Mouse (Mus musculus): Measurements from ENCODE around the gene Morf4l2. TPM values are rescaled to one million over a fixed set of nuclear protein-coding genes. Genes with fewer than 3 reads are reported as not detected.

Gene Morf4l2
- polyA plus RNA-seq, 1 experiment from 2014 or later: 523 TPM

DNA sequence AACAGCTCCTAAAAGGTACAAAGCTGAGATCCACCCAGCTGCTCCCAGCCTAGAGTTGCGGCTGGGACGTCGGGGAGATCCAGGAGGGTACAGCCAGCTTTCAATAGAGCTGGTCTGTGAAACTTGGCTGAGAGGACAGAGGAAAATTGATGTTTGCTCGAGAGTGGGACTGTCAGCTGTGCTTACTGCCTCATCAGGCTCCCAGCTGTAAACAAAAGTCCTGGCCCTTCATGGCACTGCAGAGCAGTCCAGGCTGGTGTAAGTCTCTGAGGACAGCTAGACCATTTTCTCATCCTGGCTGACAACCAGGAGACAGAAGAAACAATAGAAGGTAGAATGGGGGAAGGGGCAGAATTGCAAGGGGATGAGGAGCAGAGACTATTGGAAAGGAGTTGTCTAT is 5.8 kb upstream of the Morf4l2 start:
- Histone ChIP-seq H3K4me2 (replicated peaks; ENCODE audit: low read depth, low read length) (no peak overlapping the region), H3K9me3 (ENCODE audit: control insufficient read depth, low read depth, low read length) (no peaks in the 10 kb centered on the region), H3K9ac (replicated peaks; ENCODE audit: low read depth, low read length) (no peak overlapping the region), H3K27ac (ENCODE audit: low read length) (no peak overlapping the region), H3K36me3 (ENCODE audit: control insufficient read depth, insufficient read depth, low read length) (no peaks in the 10 kb centered on the region), H3K4me1 (ENCODE audit: control insufficient read depth, insufficient read depth, low read length) (no peaks in the 10 kb centered on the region), H3K27me3 (ENCODE audit: control insufficient read depth, insufficient read depth, low read length) (no peaks in the 10 kb centered on the region), H3K4me3 (ENCODE audit: low read depth, low read length) (no peak overlapping the region)
- no peak for ATAC-seq (ENCODE audit: insufficient number of reproducible peaks, insufficient read depth, low FRiP score, low read depth)
- 71% methylated on average over 4 of the region's 4 CpGs for WGBS

DNA sequence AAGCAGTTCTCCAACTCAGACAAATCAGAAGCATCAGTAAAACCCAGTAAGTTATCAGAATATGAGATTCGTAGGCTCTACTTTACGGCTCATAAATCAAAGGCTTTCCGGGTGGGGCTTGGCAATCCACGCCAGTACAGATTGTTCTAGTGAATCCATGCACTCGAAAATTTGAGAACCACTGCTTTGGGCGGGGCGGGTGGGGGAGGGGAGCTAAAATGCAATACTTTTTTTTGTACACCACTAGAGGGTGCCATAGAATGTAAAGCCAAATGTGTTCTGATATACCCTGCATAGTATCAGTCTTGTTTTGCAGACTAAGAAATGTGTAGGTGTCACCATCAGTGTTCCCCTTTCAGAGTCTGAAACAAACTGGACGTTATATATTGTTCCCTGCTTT is 1.2 kb upstream of the Morf4l2 start:
- WGBS: 79% methylated on average over 8 of the region's 8 CpGs
- H3K27ac ChIP-seq (ENCODE audit: low read length): no peak overlapping the region
- no peak for ATAC-seq (ENCODE audit: insufficient number of reproducible peaks, insufficient read depth, low FRiP score, low read depth)

GRCm38 (mm10) chrX:136742661-136743103 is 808 bp downstream of the Morf4l2 start:
- Histone ChIP-seq H3K36me3 (ENCODE audit: control insufficient read depth, insufficient read depth, low read length) (peaks cover 4% of the 10 kb centered on the region; the same call in 1 of the 2 replicates), H3K9me3 (ENCODE audit: control insufficient read depth, low read depth, low read length) (no peaks in the 10 kb centered on the region), H3K4me2 (replicated peaks; ENCODE audit: low read depth, low read length) (peak overlapping the region; percentile 43), H3K27me3 (ENCODE audit: control insufficient read depth, insufficient read depth, low read length) (no peaks in the 10 kb centered on the region), H3K9ac (replicated peaks; ENCODE audit: low read depth, low read length) (peak overlapping the region; percentile 36), H3K4me3 (ENCODE audit: low read depth, low read length) (peak overlapping the region; percentile 32), H3K4me1 (ENCODE audit: control insufficient read depth, insufficient read depth, low read length) (peaks cover 3% of the 10 kb centered on the region; the same call in 1 of the 2 replicates), H3K27ac (ENCODE audit: low read length) (peak overlapping the region; percentile 88)
- ATAC-seq (ENCODE audit: insufficient number of reproducible peaks, insufficient read depth, low FRiP score, low read depth): no peak
- WGBS: 27% methylated on average over 5 of the region's 5 CpGs

More for the DNA sequence above, 1.2 kb upstream of the Morf4l2 start:
- H3K4me2 ChIP-seq (replicated peaks; ENCODE audit: low read depth, low read length): no peak overlapping the region
- no peak overlapping the region for H3K4me3 ChIP-seq (ENCODE audit: low read depth, low read length)
- H3K9ac ChIP-seq (replicated peaks; ENCODE audit: low read depth, low read length): no peak overlapping the region
- H3K27me3 ChIP-seq (ENCODE audit: control insufficient read depth, insufficient read depth, low read length): no peaks in the 10 kb centered on the region
- no peaks in the 10 kb centered on the region for H3K4me1 ChIP-seq (ENCODE audit: control insufficient read depth, insufficient read depth, low read length)
- no peaks in the 10 kb centered on the region for H3K36me3 ChIP-seq (ENCODE audit: control insufficient read depth, insufficient read depth, low read length)
- H3K9me3 ChIP-seq (ENCODE audit: control insufficient read depth, low read depth, low read length): no peaks in the 10 kb centered on the region

DNA sequence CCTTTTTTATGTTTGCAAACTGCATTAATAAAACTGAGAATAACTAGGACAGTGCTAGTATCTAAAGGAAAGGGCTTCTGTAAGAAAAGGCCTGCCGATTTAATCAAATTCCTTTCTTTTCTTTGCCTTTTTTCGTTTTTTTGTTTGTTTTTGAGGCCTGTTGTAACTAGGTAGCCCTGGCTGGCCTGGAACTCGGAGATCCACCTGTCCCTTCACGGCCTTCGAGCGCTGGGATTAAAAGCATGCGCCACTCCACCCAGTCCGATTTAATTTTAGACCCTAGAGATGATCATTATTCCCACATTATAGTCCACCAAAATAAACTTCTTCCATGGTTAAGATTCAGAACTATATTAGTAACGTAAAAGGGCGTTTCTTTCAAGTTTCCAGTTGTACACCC is 1.2 kb downstream of the Morf4l2 start:
- Histone ChIP-seq H3K4me3 (ENCODE audit: low read depth, low read length) (peak overlapping the region; percentile 32), H3K27me3 (ENCODE audit: control insufficient read depth, insufficient read depth, low read length) (no peaks in the 10 kb centered on the region), H3K9ac (replicated peaks; ENCODE audit: low read depth, low read length) (peak overlapping the region; percentile 36), H3K9me3 (ENCODE audit: control insufficient read depth, low read depth, low read length) (no peaks in the 10 kb centered on the region), H3K27ac (ENCODE audit: low read length) (peak overlapping the region; percentile 88), H3K4me2 (replicated peaks; ENCODE audit: low read depth, low read length) (peak overlapping the region; percentile 43), H3K4me1 (ENCODE audit: control insufficient read depth, insufficient read depth, low read length) (peaks cover 3% of the 10 kb centered on the region; the same call in 1 of the 2 replicates), H3K36me3 (ENCODE audit: control insufficient read depth, insufficient read depth, low read length) (peaks cover 4% of the 10 kb centered on the region; the same call in 1 of the 2 replicates)
- WGBS: 20% methylated on average over 10 of the region's 10 CpGs
- ATAC-seq (ENCODE audit: insufficient number of reproducible peaks, insufficient read depth, low FRiP score, low read depth): no peak

- Histone ChIP-seq H3K4me1 (ENCODE audit: control insufficient read depth, insufficient read depth, low read length) (peaks cover 3% of the 10 kb centered on the region; the same call in 1 of the 2 replicates), H3K9ac (replicated peaks; ENCODE audit: low read depth, low read length) (peak overlapping the region; percentile 36), H3K9me3 (ENCODE audit: control insufficient read depth, low read depth, low read length) (no peaks in the 10 kb centered on the region), H3K4me3 (ENCODE audit: low read depth, low read length) (peak overlapping the region; percentile 32), H3K27me3 (ENCODE audit: control insufficient read depth, insufficient read depth, low read length) (no peaks in the 10 kb centered on the region), H3K4me2 (replicated peaks; ENCODE audit: low read depth, low read length) (peak overlapping the region; percentile 43), H3K36me3 (ENCODE audit: control insufficient read depth, insufficient read depth, low read length) (peaks cover 4% of the 10 kb centered on the region; the same call in 1 of the 2 replicates), H3K27ac (ENCODE audit: low read length) (peak overlapping the region; percentile 88)
- ATAC-seq (ENCODE audit: insufficient number of reproducible peaks, insufficient read depth, low FRiP score, low read depth): peak; percentile 80
- 21% methylated on average over 44 of the region's 46 CpGs for WGBS
Observed at GRCm38 (mm10) chrX:136741651-136742201, 1.8 kb downstream of the Morf4l2 start.

DNA sequence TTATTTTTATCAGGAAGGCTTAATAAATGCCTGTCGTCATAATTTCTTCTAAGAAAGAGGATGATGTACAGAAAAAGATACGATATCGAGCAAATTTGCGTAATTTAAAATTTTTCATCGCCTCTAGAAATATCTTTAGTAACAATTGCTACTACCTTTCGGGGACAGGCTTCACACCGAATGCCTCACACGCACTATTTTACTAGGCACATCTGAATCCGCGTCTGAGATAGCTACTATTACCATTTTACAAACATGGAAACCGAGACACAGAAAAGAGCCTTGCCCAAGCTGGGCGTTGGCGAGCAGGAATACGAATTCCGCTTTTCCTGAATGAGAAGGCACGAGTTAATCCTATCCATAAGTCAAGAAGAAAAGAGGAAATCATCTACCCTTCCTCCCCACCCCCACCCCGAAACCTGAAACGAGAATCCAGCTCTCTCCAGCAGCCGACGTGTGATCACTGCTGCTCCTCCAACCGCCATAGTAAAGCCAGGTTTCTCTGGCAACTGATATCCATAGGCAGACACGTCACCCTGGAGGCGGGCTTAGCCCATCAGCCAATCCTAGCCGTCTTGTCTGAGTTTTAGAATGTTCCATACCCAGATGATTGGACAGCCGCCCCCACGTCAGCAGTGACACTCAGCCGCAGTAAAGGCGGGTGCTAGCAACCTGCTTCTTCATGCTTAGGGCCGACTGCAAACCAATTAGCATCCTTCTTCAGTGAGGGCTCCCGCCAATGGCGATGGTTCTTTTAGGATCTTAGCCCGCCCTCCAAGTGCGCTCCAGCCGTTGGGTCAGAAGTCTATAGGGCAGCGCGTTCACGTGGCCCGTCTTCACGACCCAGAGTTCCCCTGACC is 2.5 kb downstream of the Morf4l2 start:
- Histone ChIP-seq H3K9me3 (ENCODE audit: control insufficient read depth, low read depth, low read length) (no peaks in the 10 kb centered on the region), H3K9ac (replicated peaks; ENCODE audit: low read depth, low read length) (peak overlapping the region; percentile 51), H3K4me3 (ENCODE audit: low read depth, low read length) (peak overlapping the region; percentile 46), H3K36me3 (ENCODE audit: control insufficient read depth, insufficient read depth, low read length) (peaks cover 4% of the 10 kb centered on the region; the same call in 1 of the 2 replicates), H3K27ac (ENCODE audit: low read length) (peak overlapping the region; percentile 88), H3K4me2 (replicated peaks; ENCODE audit: low read depth, low read length) (peak overlapping the region; percentile 51; the same call in 1 of the 2 replicates), H3K27me3 (ENCODE audit: control insufficient read depth, insufficient read depth, low read length) (no peaks in the 10 kb centered on the region), H3K4me1 (ENCODE audit: control insufficient read depth, insufficient read depth, low read length) (peaks cover 3% of the 10 kb centered on the region; the same call in 1 of the 2 replicates)
- peak; percentile 98 for ATAC-seq (ENCODE audit: insufficient number of reproducible peaks, insufficient read depth, low FRiP score, low read depth)
- 22% methylated on average over 39 of the region's 39 CpGs for WGBS

GRCm38 (mm10) chrX:136740087-136740790 is 3.3 kb downstream of the Morf4l2 start:
- Histone ChIP-seq H3K4me2 (replicated peaks; ENCODE audit: low read depth, low read length) (peak overlapping the region; percentile 51; the same call in 1 of the 2 replicates), H3K9ac (replicated peaks; ENCODE audit: low read depth, low read length) (peak overlapping the region; percentile 51), H3K4me3 (ENCODE audit: low read depth, low read length) (peak overlapping the region; percentile 46), H3K27me3 (ENCODE audit: control insufficient read depth, insufficient read depth, low read length) (no peaks in the 10 kb centered on the region), H3K4me1 (ENCODE audit: control insufficient read depth, insufficient read depth, low read length) (peaks cover 3% of the 10 kb centered on the region; the same call in 1 of the 2 replicates), H3K9me3 (ENCODE audit: control insufficient read depth, low read depth, low read length) (no peaks in the 10 kb centered on the region), H3K36me3 (ENCODE audit: control insufficient read depth, insufficient read depth, low read length) (peaks cover 4% of the 10 kb centered on the region; the same call in 1 of the 2 replicates), H3K27ac (ENCODE audit: low read length) (peak overlapping the region; percentile 73)
- 22% methylated on average over 15 of the region's 15 CpGs for WGBS
- ATAC-seq (ENCODE audit: insufficient number of reproducible peaks, insufficient read depth, low FRiP score, low read depth): no peak

- no peak for ATAC-seq (ENCODE audit: insufficient number of reproducible peaks, insufficient read depth, low FRiP score, low read depth)
- no peak overlapping the region for H3K9ac ChIP-seq (replicated peaks; ENCODE audit: low read depth, low read length)
- H3K9me3 ChIP-seq (ENCODE audit: control insufficient read depth, low read depth, low read length): no peaks in the 10 kb centered on the region
- no peaks in the 10 kb centered on the region for H3K4me1 ChIP-seq (ENCODE audit: control insufficient read depth, insufficient read depth, low read length)
- no peak overlapping the region for H3K4me2 ChIP-seq (replicated peaks; ENCODE audit: low read depth, low read length)
- H3K4me3 ChIP-seq (ENCODE audit: low read depth, low read length): no peak overlapping the region
- H3K27me3 ChIP-seq (ENCODE audit: control insufficient read depth, insufficient read depth, low read length): no peaks in the 10 kb centered on the region
- H3K36me3 ChIP-seq (ENCODE audit: control insufficient read depth, insufficient read depth, low read length): no peaks in the 10 kb centered on the region; the same call in 1 of the 2 replicates
- no peak overlapping the region for H3K27ac ChIP-seq (ENCODE audit: low read length)
- 88% methylated on average over 4 of the region's 4 CpGs for WGBS
Observed at GRCm38 (mm10) chrX:136732016-136732415, 11.5 kb downstream of the Morf4l2 start.
